Mouse (Mus musculus) T-cell, adult 2 months (primary cell): ENCODE measurements around the gene 4930595M18Rik.

ENCODE experiments used
- DNase-seq: peaks from one replicate; pipeline ENCODE4 v3.0.0; 2022; ENCODE audit warnings: low spot score

4930595M18Rik gene

DNA sequence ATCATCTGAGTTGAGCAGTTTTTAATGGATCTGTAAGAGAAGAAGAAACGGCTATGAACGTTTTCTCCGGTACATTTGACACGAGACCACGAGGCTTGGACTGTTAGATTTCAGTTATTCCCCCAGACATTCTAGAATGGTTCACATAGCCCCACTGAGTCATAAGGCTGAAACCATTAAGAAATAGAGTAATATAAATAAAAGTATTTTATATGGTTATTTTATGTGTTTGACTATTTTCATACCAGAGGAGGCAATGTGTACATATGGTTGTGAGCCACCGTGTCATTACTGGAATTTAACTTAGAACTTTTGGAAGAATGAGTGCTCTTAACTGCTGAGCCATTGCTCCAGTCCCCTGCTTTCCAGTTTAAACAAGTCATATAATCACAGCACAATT lies at the start of gene 4930595M18Rik:
TSS of gene 4930595M18Rik (minus strand) at position 101 of the 400 bp plus-strand sequence.
- DNase-seq, result no peak

DNA sequence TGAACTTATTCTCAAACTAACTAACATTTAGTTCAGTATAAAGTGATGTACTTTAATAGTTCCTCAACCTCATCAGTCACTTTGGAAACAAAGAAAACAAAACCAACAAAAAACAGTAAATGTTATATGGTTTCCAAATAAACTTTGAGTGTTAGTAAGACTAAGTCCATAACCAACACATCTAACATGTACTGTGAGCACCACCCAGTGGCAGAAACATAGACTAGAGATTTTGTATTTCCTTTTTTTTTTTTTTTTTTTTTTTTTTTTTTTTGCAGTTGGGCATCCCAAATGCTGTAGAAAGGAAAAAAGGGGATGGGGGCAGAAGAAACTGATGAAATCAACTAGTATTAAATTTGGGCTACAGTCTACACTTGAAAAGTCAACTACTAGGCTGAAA lies 14.6 kb upstream of the 4930595M18Rik start:
- no peak for DNase-seq
